Mouse (Mus musculus) heart, embryonic 13.5 days (tissue): ENCODE measurements around the gene Cox4i2. TPM values are rescaled to one million over a fixed set of nuclear protein-coding genes. Genes with fewer than 3 reads are reported as not detected.
A peak's percentile ranks its signal among the peaks of the same experiment; 100 is the strongest.

Experiments used
- ATAC-seq: fragments of 200-750 bp; cut with Nextera tagmentation; 2 replicates; pipeline ENCODE4 v1.8.0; 2017; ENCODE audit warnings: moderate TSS enrichment; ENCODE audit not compliant: insufficient number of reproducible peaks, low FRiP score, low TSS enrichment; ENCODE audit errors: extremely low read depth
- H3K27ac ChIP-seq: fragments of 300-500 bp; sonication (generic); replicated peaks from 2 replicates; pipeline ENCODE4 v1.5.1; 2015; ENCODE audit warnings: moderate library complexity, mild to moderate bottlenecking, inconsistent platforms
- H3K27me3 ChIP-seq: fragments of 300-500 bp; sonication (generic); replicated peaks from 2 replicates; pipeline ENCODE4 v1.6.1; 2015; ENCODE audit warnings: mild to moderate bottlenecking, inconsistent platforms
- H3K36me3 ChIP-seq: fragments of 300-500 bp; sonication (generic); 2 replicates; pipeline ENCODE4 v1.6.1; 2015; ENCODE audit warnings: mild to moderate bottlenecking, inconsistent platforms
- H3K4me1 ChIP-seq: fragments of 300-500 bp; sonication (generic); 2 replicates; pipeline ENCODE4 v1.6.1; 2015; ENCODE audit warnings: inconsistent platforms
- H3K4me2 ChIP-seq: fragments of 300-500 bp; sonication (generic); 2 replicates; pipeline ENCODE4 v1.6.1; 2015; ENCODE audit warnings: inconsistent platforms, mild to moderate bottlenecking, moderate library complexity
- H3K4me3 ChIP-seq: fragments of 300-500 bp; sonication (generic); 2 replicates; pipeline ENCODE4 v1.5.1; 2015; ENCODE audit warnings: moderate library complexity, mild to moderate bottlenecking, inconsistent platforms
- H3K9ac ChIP-seq: fragments of 300-500 bp; sonication (generic); 2 replicates; pipeline ENCODE4 v1.6.1; 2015; ENCODE audit warnings: inconsistent platforms, mild to moderate bottlenecking, moderate library complexity
- H3K9me3 ChIP-seq: fragments of 300-500 bp; sonication (generic); 2 replicates; pipeline ENCODE4 v1.6.1; 2016; ENCODE audit warnings: inconsistent platforms
- WGBS: fragments of 180-500 bp; shearing (Covaris S2); methylation state at CpG from one replicate; pipeline ENCODE4 v1.1.7; 2015; ENCODE audit warnings: mixed read lengths; 5-methylcytosine and 5-hydroxymethylcytosine counted together
- polyA plus RNA-seq: library from polyadenylated mRNA; unstranded; fragments of >200 nt; fragmentation: Nextera tagmentation; extraction: Ambion mirVana; gene quantifications from 2 replicates; pipeline ENCODE4 v1.2.1, GENCODE M21; 2015

Cox4i2 gene
- polyA plus RNA-seq, 1 experiment from 2014 or later = 11.8 TPM

- 86% methylated on average over 5 of the region's 5 CpGs for WGBS
- ATAC-seq = no peak
- H3K27ac ChIP-seq = no peak overlapping the region
Measured at GRCm38 (mm10) chr2:152803081-152803480, 49.1 kb downstream of the Cox4i2 start.

GRCm38 (mm10) chr2:152804408-152805110 is 50.6 kb downstream of the Cox4i2 start:
- no peak for ATAC-seq
- no peaks in the 10 kb centered on the region for H3K27me3 ChIP-seq
- H3K4me2 ChIP-seq = peak overlapping the region; percentile 44
- H3K9me3 ChIP-seq = no peaks in the 10 kb centered on the region
- peak overlapping the region; percentile 58 for H3K27ac ChIP-seq
- H3K9ac ChIP-seq = peak overlapping the region; percentile 45
- H3K4me1 ChIP-seq = peaks cover 53% of the 10 kb centered on the region
- H3K4me3 ChIP-seq = no peak overlapping the region
- H3K36me3 ChIP-seq = no peaks in the 10 kb centered on the region; the same call in 1 of the 2 replicates
- WGBS = 13% methylated on average over 6 of the region's 6 CpGs

More at GRCm38 (mm10) chr2:152803081-152803480, 49.1 kb downstream of the Cox4i2 start:
- Histone ChIP-seq H3K9me3 (no peaks in the 10 kb centered on the region), H3K4me2 (no peak overlapping the region), H3K4me3 (no peak overlapping the region), H3K9ac (no peak overlapping the region), H3K4me1 (peaks cover 43% of the 10 kb centered on the region), H3K36me3 (no peaks in the 10 kb centered on the region), H3K27me3 (no peaks in the 10 kb centered on the region)

GRCm38 (mm10) chr2:152805111-152805490 is 51.1 kb downstream of the Cox4i2 start:
- Histone ChIP-seq H3K9ac (peak overlapping the region; percentile 33), H3K4me1 (peaks cover 58% of the 10 kb centered on the region), H3K36me3 (no peaks in the 10 kb centered on the region; the same call in 1 of the 2 replicates), H3K4me3 (no peak overlapping the region), H3K27me3 (no peaks in the 10 kb centered on the region), H3K4me2 (peak overlapping the region; percentile 44), H3K9me3 (no peaks in the 10 kb centered on the region), H3K27ac (peak overlapping the region; percentile 58; the same call in 1 of the 2 replicates)
- 48% methylated on average over 5 of the region's 5 CpGs for WGBS
- no peak for ATAC-seq

- H3K4me2 ChIP-seq = no peak overlapping the region
- H3K27ac ChIP-seq = peak overlapping the region; percentile 58
- H3K9me3 ChIP-seq = no peaks in the 10 kb centered on the region
- ATAC-seq = no peak
- no peak overlapping the region for H3K9ac ChIP-seq
- no peak overlapping the region for H3K4me3 ChIP-seq
- peaks cover 67% of the 10 kb centered on the region for H3K4me1 ChIP-seq
- H3K27me3 ChIP-seq = no peaks in the 10 kb centered on the region
- WGBS = 56% methylated on average over 2 of the region's 2 CpGs
- H3K36me3 ChIP-seq = no peaks in the 10 kb centered on the region; the same call in 1 of the 2 replicates
Measured at GRCm38 (mm10) chr2:152806037-152806436, 52.1 kb downstream of the Cox4i2 start.

- Histone ChIP-seq H3K4me2 (no peak overlapping the region), H3K27me3 (no peaks in the 10 kb centered on the region), H3K9me3 (no peaks in the 10 kb centered on the region), H3K4me3 (no peak overlapping the region), H3K9ac (no peak overlapping the region), H3K27ac (no peak overlapping the region), H3K4me1 (peaks cover 82% of the 10 kb centered on the region), H3K36me3 (no peaks in the 10 kb centered on the region; the same call in 1 of the 2 replicates)
- ATAC-seq = no peak
- WGBS = 65% methylated on average over 3 of the region's 3 CpGs
Measured at GRCm38 (mm10) chr2:152808178-152808577, 54.2 kb downstream of the Cox4i2 start.

- Histone ChIP-seq H3K36me3 (no peaks in the 10 kb centered on the region; the same call in 1 of the 2 replicates), H3K27ac (peak overlapping the region; percentile 61; the same call in 1 of the 2 replicates), H3K27me3 (no peaks in the 10 kb centered on the region), H3K9ac (peak overlapping the region; percentile 33; the same call in 1 of the 2 replicates), H3K9me3 (no peaks in the 10 kb centered on the region), H3K4me3 (no peak overlapping the region), H3K4me2 (peak overlapping the region; percentile 10; the same call in 1 of the 2 replicates), H3K4me1 (peaks cover 80% of the 10 kb centered on the region)
- WGBS = 69% methylated on average over 5 of the region's 5 CpGs
- ATAC-seq = no peak
Measured at GRCm38 (mm10) chr2:152810158-152810941, 56.4 kb downstream of the Cox4i2 start.

GRCm38 (mm10) chr2:152811336-152812165 is 57.6 kb downstream of the Cox4i2 start:
- Histone ChIP-seq H3K9ac (peak overlapping the region; percentile 47), H3K9me3 (no peaks in the 10 kb centered on the region), H3K4me1 (peaks cover 80% of the 10 kb centered on the region), H3K36me3 (no peaks in the 10 kb centered on the region; the same call in 1 of the 2 replicates), H3K27me3 (no peaks in the 10 kb centered on the region), H3K4me3 (no peak overlapping the region), H3K4me2 (peak overlapping the region; percentile 10), H3K27ac (peak overlapping the region; percentile 61)
- WGBS = 46% methylated on average over 3 of the region's 3 CpGs
- ATAC-seq = peak; percentile 78

- H3K4me2 ChIP-seq = peak overlapping the region; percentile 21; the same call in 1 of the 2 replicates
- WGBS = 84% methylated on average over 1 of the region's 1 CpGs
- H3K36me3 ChIP-seq = no peaks in the 10 kb centered on the region; the same call in 1 of the 2 replicates
- peak overlapping the region; percentile 69; the same call in 1 of the 2 replicates for H3K27ac ChIP-seq
- ATAC-seq = no peak
- H3K4me3 ChIP-seq = no peak overlapping the region
- H3K4me1 ChIP-seq = peaks cover 89% of the 10 kb centered on the region
- no peaks in the 10 kb centered on the region for H3K9me3 ChIP-seq
- no peaks in the 10 kb centered on the region for H3K27me3 ChIP-seq
- no peak overlapping the region for H3K9ac ChIP-seq
Measured at GRCm38 (mm10) chr2:152813232-152813631, 59.3 kb downstream of the Cox4i2 start.

- no peak overlapping the region for H3K4me3 ChIP-seq
- peak overlapping the region; percentile 69 for H3K27ac ChIP-seq
- H3K27me3 ChIP-seq = no peaks in the 10 kb centered on the region
- H3K9me3 ChIP-seq = no peaks in the 10 kb centered on the region
- no peak overlapping the region; the same call in 1 of the 2 replicates for H3K9ac ChIP-seq
- peaks cover 93% of the 10 kb centered on the region for H3K4me1 ChIP-seq
- no peak; the same call in 1 of the 2 replicates for ATAC-seq
- 50% methylated on average over 6 of the region's 6 CpGs for WGBS
- peak overlapping the region; percentile 21; the same call in 1 of the 2 replicates for H3K4me2 ChIP-seq
- H3K36me3 ChIP-seq = peaks cover 8% of the 10 kb centered on the region
Measured at GRCm38 (mm10) chr2:152814213-152814874, 60.4 kb downstream of the Cox4i2 start.
